Mouse (Mus musculus) layer of hippocampus, postnatal 10 days (tissue): ENCODE measurements around the gene Hist4h4. TPM values are rescaled to one million over a fixed set of nuclear protein-coding genes. Genes with fewer than 3 reads are reported as not detected.

ENCODE experiments used
- DNase-seq, 2 experiments: peaks; one replicate each; pipeline ENCODE4 v3.0.0; 2021; ENCODE audit warnings: low spot score in 2 of 2
- microRNA-seq, 2 experiments: library from miRNA; unstranded; fragments of <30 nt; microRNA quantifications; one replicate each; pipeline ENCODE4 v1.2.0; 2021
- total RNA-seq, 2 experiments: library from RNA; stranded (reverse); gene quantifications; 2 replicates each; pipeline ENCODE4 v1.2.3; 2021

Hist4h4 gene
- total RNA-seq, 2 experiments from 2014 or later = 10.9 to 14.3 TPM

DNA sequence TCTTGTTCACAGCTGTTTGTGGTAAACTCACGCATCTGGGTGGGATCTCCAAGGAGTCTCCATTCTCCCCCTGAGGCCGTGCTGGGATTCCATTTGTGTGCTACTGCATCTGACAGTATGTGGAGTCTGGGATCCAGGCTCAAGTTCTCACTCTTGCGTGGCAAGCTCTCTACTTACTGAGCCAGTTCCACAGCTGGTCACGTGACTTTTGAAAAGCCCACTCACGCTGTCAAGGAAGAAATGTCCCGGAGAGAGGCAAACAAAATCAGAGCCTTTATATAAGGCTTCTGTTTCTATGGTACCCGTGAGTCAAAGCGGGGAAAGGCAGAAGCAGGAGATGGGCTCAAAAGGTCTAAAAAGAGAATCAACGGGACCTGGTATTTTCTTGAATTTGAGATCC lies 21.5 kb downstream of the Hist4h4 start:
- DNase-seq = no peak

DNA sequence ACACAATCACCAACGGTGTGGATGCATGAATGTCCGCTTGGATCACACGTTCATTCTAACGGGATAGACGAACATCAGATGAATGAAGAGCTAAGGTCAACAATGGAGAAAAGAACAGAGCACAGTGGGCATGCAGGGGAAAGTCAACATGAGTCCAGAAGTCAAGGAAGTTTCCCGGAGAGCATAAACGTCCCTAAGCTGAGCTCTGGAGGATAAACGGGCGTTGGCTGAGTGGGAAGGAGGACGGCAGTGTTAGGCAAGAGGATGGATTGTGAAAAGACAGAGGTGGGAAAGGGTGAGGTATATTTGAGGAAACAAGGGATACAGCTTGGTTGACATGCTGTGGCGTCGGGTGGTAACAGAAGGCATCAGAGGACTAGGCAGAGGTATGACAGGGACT lies 22.1 kb downstream of the Hist4h4 start:
- no peak for DNase-seq

GRCm38 (mm10) chr6:136781377-136781986 lies 22.7 kb downstream of the Hist4h4 start, which contains the start of gene Gucy2c:
Gucy2c (minus strand) TSS chr6:136781765.
- no peak for DNase-seq

DNA sequence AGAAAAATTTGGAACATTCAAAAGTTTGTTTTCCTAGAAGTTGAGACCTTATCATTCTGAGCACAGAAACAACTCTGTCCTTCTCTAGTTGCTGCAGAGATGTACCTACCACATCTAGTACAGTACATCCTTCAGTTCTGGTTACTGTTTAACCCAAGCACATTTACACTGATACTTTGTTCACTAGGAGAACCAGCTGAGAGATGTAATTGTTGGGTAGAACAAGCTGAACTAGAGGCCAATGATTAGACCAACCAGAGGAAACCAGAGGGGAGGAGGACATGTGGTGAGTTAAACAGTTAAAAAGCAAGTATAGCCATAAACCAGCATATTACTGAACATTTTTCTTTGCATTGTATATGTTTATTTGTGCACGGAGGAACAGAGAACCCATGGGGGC lies 27.8 kb downstream of the Hist4h4 start:
- no peak for DNase-seq

GRCm38 (mm10) chr6:136769859-136770258 lies 34.4 kb downstream of the Hist4h4 start:
- no peak for DNase-seq

DNA sequence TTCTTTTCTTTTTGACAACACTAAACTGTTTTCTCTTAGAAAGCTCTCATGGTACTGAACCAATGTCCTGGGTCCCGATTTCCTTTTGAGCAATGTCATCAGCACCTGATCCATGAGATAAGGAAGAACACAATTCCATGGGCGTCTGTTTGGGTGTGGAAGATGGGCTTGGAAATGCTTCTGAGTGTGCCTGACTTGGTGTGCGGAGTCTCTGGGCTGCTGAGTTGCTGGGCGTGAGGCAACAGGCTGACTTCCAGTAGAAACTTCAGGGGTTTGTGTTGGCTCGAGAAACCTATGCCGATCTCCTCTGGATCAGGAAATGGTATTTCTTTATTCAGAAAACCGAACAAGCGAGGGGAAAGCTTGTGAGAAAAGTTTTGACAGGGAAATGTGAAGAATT lies 35.1 kb downstream of the Hist4h4 start:
- no peak for DNase-seq

- peak in 1 of 2 experiments; percentile 10 for DNase-seq
Observed at GRCm38 (mm10) chr6:136763912-136764311, 40.3 kb downstream of the Hist4h4 start.

Small RNA genes lying within 50 kb of the gene (microRNA-seq; reads per million reads assigned to microRNA genes)
- gene Gm44364 = 0 reads per million in 2 experiments

Other genes starting within 250 kb of the Hist4h4 start
- gene Plbd1, start 142.5 kb downstream of the Hist4h4 start, total RNA-seq = under 1 TPM; 0.20 to 0.23 TPM
- gene Gucy2c, start 22.6 kb downstream of the Hist4h4 start, total RNA-seq = under 1 TPM; 0.34 to 0.38 TPM
- gene H2afj, start 3.8 kb upstream of the Hist4h4 start, total RNA-seq = 10 to 100 TPM; 54.6 to 70.6 TPM
- gene BC049715, start 23.2 kb upstream of the Hist4h4 start, total RNA-seq = 1 to 10 TPM; 3.1 to 4.9 TPM
- gene Wbp11, start 23.8 kb upstream of the Hist4h4 start, total RNA-seq = 100 to 1,000 TPM; 109 to 110 TPM
- 1 to 10 TPM; 2.7 to 3.5 TPM for gene Smco3, start 31.0 kb upstream of the Hist4h4 start, total RNA-seq
- gene Art4, start 53.3 kb upstream of the Hist4h4 start, total RNA-seq = under 1 TPM in 1 of 2 experiments, not detected in 1; 0.23 TPM
- gene Mgp, start 71.4 kb upstream of the Hist4h4 start, total RNA-seq = 10 to 100 TPM; 15.1 to 26.3 TPM
- gene Erp27, start 117.8 kb upstream of the Hist4h4 start, total RNA-seq = under 1 TPM; 0.57 to 0.76 TPM
- 1 to 10 TPM in 1 of 2 experiments, under 1 TPM in 1; 0.71 to 1.3 TPM for gene Pde6h, start 119.4 kb upstream of the Hist4h4 start, total RNA-seq
- gene Arhgdib, start 137.5 kb upstream of the Hist4h4 start, total RNA-seq = 10 to 100 TPM; 17.4 to 18.4 TPM